Mouse (Mus musculus) testis, adult 2 months (tissue): ENCODE measurements at regions not wholly inside any gene's neighbourhood (a gene's known extent, or its start where the extent isn't known, plus 50 kb on each side); places are given as distances from the start of the nearest gene placed in this dataset.

ENCODE experiments used
- CTCF ChIP-seq: fragments of 200-500 bp; IDR thresholded peaks from 2 replicates; pipeline ENCODE4 v1.5.1; 2012; ENCODE audit warnings: low read depth, mild to moderate bottlenecking, inconsistent platforms, low read length, moderate library complexity; ENCODE audit not compliant: control insufficient read depth, insufficient read depth, insufficient replicate concordance
- POLR2A ChIP-seq: fragments of 200-500 bp; IDR thresholded peaks from 2 replicates; pipeline ENCODE4 v1.6.1; 2012; ENCODE audit warnings: low read depth, mild to moderate bottlenecking, inconsistent platforms, low read length, moderate library complexity; ENCODE audit not compliant: control insufficient read depth

DNA sequence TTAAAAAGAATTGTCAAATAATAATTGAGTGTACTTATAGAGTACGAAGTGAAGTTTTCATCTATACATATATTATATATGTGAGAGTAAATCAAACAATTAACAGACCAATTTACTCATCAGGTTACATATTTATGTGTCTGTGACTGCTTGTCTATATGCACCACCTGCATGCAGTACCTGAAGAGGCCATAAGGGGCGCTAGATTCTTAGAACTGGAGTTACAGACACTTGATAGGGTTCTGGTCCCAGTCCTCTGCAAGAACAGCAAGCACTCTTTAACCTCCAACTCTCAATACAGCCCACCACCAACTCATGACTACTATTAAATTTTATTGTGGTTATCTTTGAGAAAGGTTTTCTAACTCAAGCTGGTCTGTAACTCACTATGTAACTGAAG, 351.7 kb upstream of the Fam241a start:
- TF ChIP-seq POLR2A (no peak), CTCF (peak; percentile 27; the same call in 1 of the 2 replicates)
